Mouse (Mus musculus): ENCODE results near the gene Fcrl6. TPM values are rescaled to one million over a fixed set of nuclear protein-coding genes. Genes with fewer than 3 reads are reported as not detected.

Gene Fcrl6
- polyA plus RNA-seq, 2 experiments from 2014 or later: not detected

Other genes with a start within 250 kb of the Fcrl6 start
- gene Pigm, start 226.0 kb downstream of the Fcrl6 start, polyA plus RNA-seq (2017; shearing (Covaris generic)): 1 to 10 TPM; 5.6 to 7.3 TPM
- under 1 TPM in 1 of 2 experiments, not detected in 1; 0.25 TPM for gene Slamf9, start 127.2 kb downstream of the Fcrl6 start, polyA plus RNA-seq (2017; shearing (Covaris generic))
- gene Igsf9, start 120.8 kb downstream of the Fcrl6 start, polyA plus RNA-seq (2017; shearing (Covaris generic)): not detected
- 100 to 1,000 TPM; 319 to 387 TPM for gene Tagln2, start 102.5 kb downstream of the Fcrl6 start, polyA plus RNA-seq (2017; shearing (Covaris generic))
- under 1 TPM; 0.09 to 0.75 TPM for gene Cfap45, start 81.8 kb downstream of the Fcrl6 start, polyA plus RNA-seq (2017; shearing (Covaris generic))
- gene Vsig8, start 46.6 kb downstream of the Fcrl6 start, polyA plus RNA-seq (2017; shearing (Covaris generic)): not detected
- under 1 TPM in 1 of 2 experiments, not detected in 1; 0.29 TPM for gene Slamf8, start 12.0 kb downstream of the Fcrl6 start, polyA plus RNA-seq (2017; shearing (Covaris generic))
- 1 to 10 TPM; 5.3 to 5.7 TPM for gene Dusp23, start 30.4 kb upstream of the Fcrl6 start, polyA plus RNA-seq (2017; shearing (Covaris generic))
- not detected for gene Crp, start 95.5 kb upstream of the Fcrl6 start, polyA plus RNA-seq (2017; shearing (Covaris generic))